In the genomic region with DNA sequence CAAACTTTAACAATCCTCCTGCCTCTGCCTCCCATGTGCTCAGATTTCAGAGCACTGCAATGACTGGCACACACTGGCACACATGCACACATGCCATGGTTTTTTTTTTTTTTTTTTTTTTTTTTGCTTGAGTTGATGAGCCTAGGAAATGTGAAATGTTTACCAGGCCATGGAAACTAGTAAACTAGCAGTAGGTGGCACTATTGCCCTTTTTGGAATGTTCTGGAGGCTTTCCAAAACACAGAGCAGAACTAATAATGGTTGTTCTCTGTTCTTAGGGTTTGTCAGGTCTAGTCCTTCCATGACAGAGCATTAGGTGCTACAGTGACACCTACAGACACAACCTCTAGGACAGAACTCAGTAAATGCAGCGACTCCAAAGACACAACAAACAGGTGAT, we compare ENCODE assay signal across 8 mouse cellular contexts. TPM values are rescaled to one million over a fixed set of nuclear protein-coding genes. Genes with fewer than 3 reads are reported as not detected.
A peak's percentile ranks its signal among the peaks of the same experiment; 100 is the strongest.
DNase-seq lines count a peak whose midpoint lies in the region; ATAC-seq and TF ChIP-seq lines count a peak whose summit lies in the region.
"Had no signal": no experiment of that assay in that cellular context is flagged by ENCODE, and none has a peak within 500 bp of the region (broad histone marks: within the 10 kb centered on the region; RNA-seq: fewer than 3 reads in every experiment).

No protein-coding gene starts in this region.

- peak; percentile 77 for DNase-seq in kidney, adult 2 months
- peak; percentile 79 for DNase-seq in NIH3T3 (ENCODE audit: low read depth)
- peak; percentile 28 for DNase-seq in fibroblast of lung, adult 2 months (ENCODE audit: low read depth)
- DNase-seq in retina, postnatal 7 days (ENCODE audit: low read depth, low spot score), result peak; percentile 21
- DNase-seq in urinary bladder, adult 2 months (ENCODE audit: low spot score), result no peak

- H3K27ac ChIP-seq in kidney, adult 2 months (ENCODE audit: insufficient read depth, low read depth, low read length), result no peak overlapping the region
- no peak overlapping the region for H3K27ac ChIP-seq in kidney, embryonic 15.5 days
- H3K27ac ChIP-seq: limb, embryonic 12.5 days had no signal

- no peak overlapping the region for H3K4me2 ChIP-seq in kidney, embryonic 15.5 days
- H3K4me2 ChIP-seq: limb, embryonic 12.5 days had no signal

- H3K27me3 ChIP-seq in kidney, adult 2 months (replicated peaks; ENCODE audit: control insufficient read depth, insufficient read depth, low read length), result no peaks in the 10 kb centered on the region
- H3K27me3 ChIP-seq in kidney, embryonic 15.5 days, result no peaks in the 10 kb centered on the region
- H3K27me3 ChIP-seq: limb, embryonic 12.5 days had no signal

- no peak for ATAC-seq in kidney, embryonic 15.5 days (replicated peaks; ENCODE audit: low FRiP score)
- ATAC-seq in CD4-positive, CD25-positive, alpha-beta regulatory T cell, adult 4 months, result peak; percentile 63

- TF ChIP-seq POLR2A in kidney, adult 2 months (IDR thresholded peaks at IDR 0.05; ENCODE audit: low read depth, low read length), result no peak

- WGBS in kidney, adult 2 months, result 43% methylated on average over 1 of the region's 1 CpGs
- 72% methylated on average over 1 of the region's 1 CpGs for WGBS in kidney, embryonic 15.5 days

- no peak overlapping the region for H3K4me3 ChIP-seq in kidney, adult 2 months (ENCODE audit: insufficient read depth, low read depth, low read length)
- no peak overlapping the region for H3K4me3 ChIP-seq in kidney, embryonic 15.5 days (replicated peaks)
- H3K4me3 ChIP-seq: limb, embryonic 12.5 days had no signal

- no peaks in the 10 kb centered on the region for H3K4me1 ChIP-seq in kidney, adult 2 months (ENCODE audit: control insufficient read depth, insufficient read depth, low read length)
- no peaks in the 10 kb centered on the region for H3K4me1 ChIP-seq in kidney, embryonic 15.5 days
- H3K4me1 ChIP-seq: limb, embryonic 12.5 days had no signal

- H3K9ac ChIP-seq in kidney, embryonic 15.5 days, result no peak overlapping the region
- H3K9ac ChIP-seq: limb, embryonic 12.5 days had no signal

- peaks cover 7% of the 10 kb centered on the region for H3K36me3 ChIP-seq in kidney, adult 2 months (ENCODE audit: control insufficient read depth, insufficient read depth, low read length)
- H3K36me3 ChIP-seq in kidney, embryonic 15.5 days, result peaks cover 77% of the 10 kb centered on the region

- H3K9me3 ChIP-seq in kidney, embryonic 15.5 days (replicated peaks), result no peaks in the 10 kb centered on the region
- H3K9me3 ChIP-seq: limb, embryonic 12.5 days had no signal

- TF ChIP-seq CTCF in kidney, adult 2 months (conservative IDR thresholded peaks at IDR 0.05; ENCODE audit: insufficient read depth, insufficient read length, low read depth, low read length), result 0 out of 2 replicates have a peak, but pooled peaks have one; percentile 2

RNA-seq across cellular contexts. Expression of gene Atl2, which starts 33.9 kb away (rescaled TPM):
- 15.1 and 18.0 TPM in 2 replicates for polyA plus RNA-seq in kidney, adult 2 months (2012; rRNA removed)
- 38.5 and 39.6 TPM in 2 replicates for polyA plus RNA-seq in kidney, embryonic 15.5 days (2015; fragmentation: Nextera tagmentation; extraction: Ambion mirVana)
- polyA plus RNA-seq in CD4-positive, CD25-positive, alpha-beta regulatory T cell, adult 4 months (2017; shearing (Covaris generic)), result 10 to 100 TPM; 14.3 to 14.4 TPM
- polyA plus RNA-seq in urinary bladder, adult 2 months (2012; rRNA removed), result 22.7 and 23.3 TPM in 2 replicates
